Mouse (Mus musculus) lung, postnatal 10 days (tissue): ENCODE measurements around the gene Msi2.

Source experiments
- DNase-seq: peaks from one replicate; pipeline ENCODE4 v3.0.0; 2021

Msi2 gene

GRCm38 (mm10) chr11:88536861-88537260 is 181.5 kb downstream of the Msi2 start:
- DNase-seq = no peak

GRCm38 (mm10) chr11:88534331-88534929 is 183.9 kb downstream of the Msi2 start:
- DNase-seq = no peak

- no peak for DNase-seq
These were observed 186.3 kb downstream of the Msi2 start for GRCm38 (mm10) chr11:88532016-88532415.

GRCm38 (mm10) chr11:88530032-88530431 is 188.3 kb downstream of the Msi2 start:
- DNase-seq = no peak

GRCm38 (mm10) chr11:88528522-88529101 is 189.7 kb downstream of the Msi2 start:
- peak; percentile 67 for DNase-seq

- no peak for DNase-seq
These were observed 191.6 kb downstream of the Msi2 start for GRCm38 (mm10) chr11:88526711-88527110.

GRCm38 (mm10) chr11:88524790-88525575 is 193.3 kb downstream of the Msi2 start:
- peak; percentile 64 for DNase-seq

- DNase-seq = no peak
These were observed 193.9 kb downstream of the Msi2 start for GRCm38 (mm10) chr11:88524437-88524789.

GRCm38 (mm10) chr11:88523921-88524320 is 194.4 kb downstream of the Msi2 start:
- peak; percentile 34 for DNase-seq

- no peak for DNase-seq
These were observed 194.8 kb downstream of the Msi2 start for GRCm38 (mm10) chr11:88523511-88523910.

GRCm38 (mm10) chr11:88522114-88522513 is 196.2 kb downstream of the Msi2 start:
- no peak for DNase-seq

GRCm38 (mm10) chr11:88520951-88521730 is 197.2 kb downstream of the Msi2 start:
- no peak for DNase-seq

- no peak for DNase-seq
These were observed 200.0 kb downstream of the Msi2 start for GRCm38 (mm10) chr11:88518361-88518760.

GRCm38 (mm10) chr11:88516596-88517485 is 201.5 kb downstream of the Msi2 start:
- DNase-seq = no peak

- DNase-seq = no peak
These were observed 202.4 kb downstream of the Msi2 start for GRCm38 (mm10) chr11:88515736-88516583.

- no peak for DNase-seq
These were observed 203.0 kb downstream of the Msi2 start for GRCm38 (mm10) chr11:88515267-88515666.

- DNase-seq = peak; percentile 35
These were observed 204.0 kb downstream of the Msi2 start for GRCm38 (mm10) chr11:88514151-88514926.

- DNase-seq = peak; percentile 70
These were observed 205.7 kb downstream of the Msi2 start for GRCm38 (mm10) chr11:88512580-88512979.

- DNase-seq = no peak
These were observed 207.9 kb downstream of the Msi2 start for GRCm38 (mm10) chr11:88510282-88510850.

- no peak for DNase-seq
These were observed 208.8 kb downstream of the Msi2 start for GRCm38 (mm10) chr11:88509464-88509863.
